Mouse (Mus musculus) testis, adult 2 months (tissue): ENCODE measurements around the gene Lrguk.

Experiments
- CTCF ChIP-seq: fragments of 200-500 bp; IDR thresholded peaks from 2 replicates; pipeline ENCODE4 v1.5.1; 2012; ENCODE audit warnings: low read depth, mild to moderate bottlenecking, inconsistent platforms, low read length, moderate library complexity; ENCODE audit not compliant: control insufficient read depth, insufficient read depth, insufficient replicate concordance
- POLR2A ChIP-seq: fragments of 200-500 bp; IDR thresholded peaks from 2 replicates; pipeline ENCODE4 v1.6.1; 2012; ENCODE audit warnings: low read depth, mild to moderate bottlenecking, inconsistent platforms, low read length, moderate library complexity; ENCODE audit not compliant: control insufficient read depth

- TF ChIP-seq CTCF (no peak), POLR2A (no peak)
Observed at GRCm38 (mm10) chr6:34000644-34001043, 28.6 kb upstream of the Lrguk start.
